Mouse (Mus musculus) stomach, postnatal 0 days (tissue): ENCODE measurements around the gene Lbx2.

Source experiments
- CTCF ChIP-seq: IDR thresholded peaks from 2 replicates; pipeline ENCODE4 v1.5.1; 2016; ENCODE audit warnings: antibody characterized with exemption, low read depth, mild to moderate bottlenecking, moderate library complexity
- EP300 ChIP-seq: optimal IDR thresholded peaks from 2 replicates; pipeline ENCODE3; 2016; ENCODE audit warnings: antibody characterized with exemption

- TF ChIP-seq CTCF (no peak), EP300 (no peak)
Measured at GRCm38 (mm10) chr6:83125331-83125730, 39.2 kb downstream of the Lbx2 start, which contains the start of gene Ino80b.
